Mouse (Mus musculus) limb, embryonic 11.5 days (tissue): ENCODE data around the gene Nlk. TPM values are rescaled to one million over a fixed set of nuclear protein-coding genes. Genes with fewer than 3 reads are reported as not detected.

Experiments
- ATAC-seq: fragments of 200-750 bp; cut with Nextera tagmentation; 2 replicates; pipeline ENCODE4 v1.8.0; 2017; ENCODE audit warnings: low read depth; ENCODE audit not compliant: insufficient number of reproducible peaks, low FRiP score, low TSS enrichment
- DNase-seq: peaks from one replicate; pipeline ENCODE4 v3.0.0-alpha.2; 2015; ENCODE audit warnings: low spot score
- H3K27ac ChIP-seq: fragments of 300-500 bp; sonication (generic); replicated peaks from 2 replicates; pipeline ENCODE4 v1.5.1; 2014; ENCODE audit warnings: low read depth, mild to moderate bottlenecking, low read length
- H3K27me3 ChIP-seq: fragments of 300-500 bp; sonication (generic); 2 replicates; pipeline ENCODE4 v1.6.1; 2014; ENCODE audit warnings: mild to moderate bottlenecking, low read length, mixed read lengths; ENCODE audit not compliant: control insufficient read depth, insufficient read depth
- H3K36me3 ChIP-seq: fragments of 300-500 bp; sonication (generic); 2 replicates; pipeline ENCODE4 v1.6.1; 2014; ENCODE audit warnings: mild to moderate bottlenecking, low read length, moderate library complexity, mixed read lengths; ENCODE audit not compliant: control insufficient read depth, insufficient read depth
- H3K4me1 ChIP-seq: fragments of 300-500 bp; sonication (generic); 2 replicates; pipeline ENCODE4 v1.6.1; 2014; ENCODE audit warnings: low read length, mixed read lengths; ENCODE audit not compliant: control insufficient read depth, insufficient read depth
- H3K4me2 ChIP-seq: fragments of 300-500 bp; sonication (generic); 2 replicates; pipeline ENCODE4 v1.6.1; 2014; ENCODE audit warnings: low read depth, mild to moderate bottlenecking, moderate library complexity; ENCODE audit not compliant: severe bottlenecking
- H3K4me3 ChIP-seq: fragments of 300-500 bp; sonication (generic); 2 replicates; pipeline ENCODE4 v1.5.1; 2014; ENCODE audit warnings: low read depth, low read length
- H3K9ac ChIP-seq: fragments of 300-500 bp; sonication (generic); 2 replicates; pipeline ENCODE4 v1.6.1; 2014; ENCODE audit warnings: mild to moderate bottlenecking, low read length
- H3K9me3 ChIP-seq: fragments of 300-500 bp; sonication (generic); 2 replicates; pipeline ENCODE4 v1.6.1; 2016; ENCODE audit warnings: low read length; ENCODE audit not compliant: control insufficient read depth
- WGBS: fragments of 180-500 bp; shearing (Covaris S2); extraction: QIAGEN DNeasy Blood & Tissue Kit; methylation state at CpG from one replicate; pipeline ENCODE4 v1.1.7; 2014; 5-methylcytosine and 5-hydroxymethylcytosine counted together
- polyA plus RNA-seq: library from polyadenylated mRNA; unstranded; fragments of >200 nt; fragmentation: Nextera tagmentation; extraction: Ambion mirVana; gene quantifications from 2 replicates; pipeline ENCODE4 v1.2.1, GENCODE M21; 2014

Gene Nlk
- polyA plus RNA-seq, 1 experiment from 2014 or later, result 14.2 TPM

GRCm38 (mm10) chr11:78732619-78733018 lies 35.4 kb upstream of the Nlk start:
- Histone ChIP-seq H3K4me2 (no peak overlapping the region), H3K4me1 (no peaks in the 10 kb centered on the region), H3K36me3 (no peaks in the 10 kb centered on the region), H3K9me3 (no peaks in the 10 kb centered on the region), H3K9ac (no peak overlapping the region), H3K27ac (no peak overlapping the region), H3K27me3 (no peaks in the 10 kb centered on the region), H3K4me3 (no peak overlapping the region)
- ATAC-seq (no peak), DNase-seq (no peak)
- 88% methylated on average over 6 of the region's 6 CpGs for WGBS

- Histone ChIP-seq H3K9me3 (no peaks in the 10 kb centered on the region), H3K4me2 (no peak overlapping the region), H3K36me3 (no peaks in the 10 kb centered on the region), H3K4me3 (no peak overlapping the region), H3K4me1 (no peaks in the 10 kb centered on the region), H3K27ac (no peak overlapping the region), H3K9ac (no peak overlapping the region), H3K27me3 (no peaks in the 10 kb centered on the region)
- no peak for ATAC-seq
- WGBS, result 23% methylated on average over 2 of the region's 2 CpGs
- DNase-seq, result peak; percentile 55
These were observed 33.7 kb upstream of the Nlk start for GRCm38 (mm10) chr11:78730902-78731301.

GRCm38 (mm10) chr11:78728041-78728440 lies 30.9 kb upstream of the Nlk start:
- no peak for ATAC-seq
- H3K36me3 ChIP-seq, result no peaks in the 10 kb centered on the region
- no peak overlapping the region for H3K4me3 ChIP-seq
- no peak for DNase-seq
- WGBS, result 74% methylated on average over 4 of the region's 4 CpGs
- H3K4me2 ChIP-seq, result no peak overlapping the region
- no peak overlapping the region for H3K9ac ChIP-seq
- no peaks in the 10 kb centered on the region for H3K27me3 ChIP-seq
- H3K4me1 ChIP-seq, result no peaks in the 10 kb centered on the region
- no peaks in the 10 kb centered on the region for H3K9me3 ChIP-seq
- H3K27ac ChIP-seq, result no peak overlapping the region

- no peak for DNase-seq
- no peaks in the 10 kb centered on the region for H3K36me3 ChIP-seq
- 84% methylated on average over 3 of the region's 3 CpGs for WGBS
- H3K4me2 ChIP-seq, result no peak overlapping the region
- H3K9ac ChIP-seq, result no peak overlapping the region
- H3K4me3 ChIP-seq, result no peak overlapping the region
- H3K4me1 ChIP-seq, result no peaks in the 10 kb centered on the region
- no peaks in the 10 kb centered on the region for H3K9me3 ChIP-seq
- H3K27ac ChIP-seq, result no peak overlapping the region
- no peaks in the 10 kb centered on the region for H3K27me3 ChIP-seq
- no peak for ATAC-seq
These were observed 29.2 kb upstream of the Nlk start for GRCm38 (mm10) chr11:78726366-78726765.

- no peak for DNase-seq
- Histone ChIP-seq H3K27me3 (no peaks in the 10 kb centered on the region), H3K9ac (no peak overlapping the region), H3K36me3 (no peaks in the 10 kb centered on the region), H3K27ac (no peak overlapping the region), H3K9me3 (no peaks in the 10 kb centered on the region), H3K4me3 (no peak overlapping the region), H3K4me1 (no peaks in the 10 kb centered on the region), H3K4me2 (no peak overlapping the region)
- no peak for ATAC-seq
- WGBS, result 71% methylated on average over 1 of the region's 1 CpGs
These were observed 27.6 kb upstream of the Nlk start for GRCm38 (mm10) chr11:78724792-78725191.

GRCm38 (mm10) chr11:78721419-78721818 lies 24.2 kb upstream of the Nlk start:
- Histone ChIP-seq H3K4me1 (no peaks in the 10 kb centered on the region), H3K4me2 (no peak overlapping the region), H3K27me3 (no peaks in the 10 kb centered on the region), H3K36me3 (no peaks in the 10 kb centered on the region), H3K27ac (no peak overlapping the region), H3K9ac (no peak overlapping the region), H3K4me3 (no peak overlapping the region), H3K9me3 (no peaks in the 10 kb centered on the region)
- DNase-seq (no peak), ATAC-seq (no peak)
- whole genome bisulfite sequencing, result 78% methylated on average over 2 of the region's 2 CpGs

GRCm38 (mm10) chr11:78717655-78718054 lies 20.5 kb upstream of the Nlk start:
- no peak for ATAC-seq
- no peaks in the 10 kb centered on the region for H3K4me1 ChIP-seq
- H3K4me3 ChIP-seq, result no peak overlapping the region
- H3K9me3 ChIP-seq, result no peaks in the 10 kb centered on the region
- H3K27me3 ChIP-seq, result no peaks in the 10 kb centered on the region
- no peak for DNase-seq
- WGBS, result 25% methylated on average over 4 of the region's 4 CpGs
- no peaks in the 10 kb centered on the region for H3K36me3 ChIP-seq
- no peak overlapping the region for H3K27ac ChIP-seq
- no peak overlapping the region for H3K9ac ChIP-seq
- H3K4me2 ChIP-seq, result no peak overlapping the region

GRCm38 (mm10) chr11:78708642-78709041 lies 11.5 kb upstream of the Nlk start:
- Histone ChIP-seq H3K4me3 (no peak overlapping the region), H3K4me2 (no peak overlapping the region), H3K9ac (no peak overlapping the region), H3K27ac (no peak overlapping the region), H3K36me3 (no peaks in the 10 kb centered on the region), H3K9me3 (no peaks in the 10 kb centered on the region), H3K4me1 (no peaks in the 10 kb centered on the region), H3K27me3 (no peaks in the 10 kb centered on the region)
- DNase-seq (no peak), ATAC-seq (no peak)
- WGBS, result 70% methylated on average over 2 of the region's 2 CpGs

- Histone ChIP-seq H3K4me2 (no peak overlapping the region), H3K9me3 (no peaks in the 10 kb centered on the region), H3K36me3 (no peaks in the 10 kb centered on the region), H3K4me3 (no peak overlapping the region), H3K27me3 (no peaks in the 10 kb centered on the region), H3K27ac (no peak overlapping the region), H3K4me1 (no peaks in the 10 kb centered on the region), H3K9ac (no peak overlapping the region)
- DNase-seq, result no peak
- no peak for ATAC-seq
These were observed 8.9 kb upstream of the Nlk start for GRCm38 (mm10) chr11:78706026-78706425.
